Mouse (Mus musculus) heart, postnatal 14 days (tissue): ENCODE results near the gene Il1rn. TPM values are rescaled to one million over a fixed set of nuclear protein-coding genes. Genes with fewer than 3 reads are reported as not detected.
A peak's percentile ranks its signal among the peaks of the same experiment; 100 is the strongest.

Source experiments
- DNase-seq, 2 experiments: peaks; one replicate each; pipeline ENCODE4 v3.0.0; 2021 to 2022
- intact Hi-C: fragments of 180-260 bp; cut with DNase I; formaldehyde crosslinking; loops from one replicate; pipeline ENCODE4 v1.15.1; 2025
- long read RNA-seq, 2 experiments: library from polyadenylated mRNA; stranded (forward); transcript quantifications; one replicate each; pipeline ENCODE4 v2.0.0; 2021
- total RNA-seq, 2 experiments: library from RNA; stranded (reverse); gene quantifications; 2 replicates each; pipeline ENCODE4 v1.2.3; 2021

Gene Il1rn
- total RNA-seq: under 1 TPM in 1 of 2 experiments, not detected in 1; 0.22 TPM
- long read RNA-seq, experiment 1, partial matches to known transcripts: 0 of 1 reads
- long read RNA-seq, experiment 1, other reads (novel, unspliced or antisense): 0 of 1 reads
- long read RNA-seq, experiment 2: 0 reads

- intact Hi-C loops: no loop called here
- DNase-seq: no peak
These were observed at the start of gene Il1rn for GRCm38 (mm10) chr2:24336545-24336944. TSS of gene Il1rn (plus strand) at chr2:24336853.

- intact Hi-C loops: loop anchor here (10.0 kb wide), 1 partner anchor 464 kb away; no protein-coding TSS in a partner anchor
- DNase-seq: no peak
These were observed 45.8 kb upstream of the Il1rn start, which contains the start of gene Il1f10 for GRCm38 (mm10) chr2:24290896-24291295. TSS of gene Il1f10 (plus strand) at chr2:24291196.

GRCm38 (mm10) chr2:24294616-24295015, 42.0 kb upstream of the Il1rn start:
- intact Hi-C loops: loop anchor here (5.0 to 10.0 kb wide), 2 partner anchors 273 to 460 kb away; no protein-coding TSS in a partner anchor

GRCm38 (mm10) chr2:24296837-24297236, 39.8 kb upstream of the Il1rn start:
- peak; percentile 25 to 64 for DNase-seq
- intact Hi-C loops: loop anchor here (1.0 to 10.0 kb wide), 3 partner anchors 108 to 458 kb away; no protein-coding TSS in a partner anchor

More at GRCm38 (mm10) chr2:24294616-24295015, 42.0 kb upstream of the Il1rn start:
- DNase-seq: no peak

GRCm38 (mm10) chr2:24311302-24312001, 25.2 kb upstream of the Il1rn start:
- DNase-seq: no peak
- intact Hi-C loops: no loop called here

- DNase-seq: no peak
- intact Hi-C loops: no loop called here
These were observed 19.7 kb upstream of the Il1rn start for GRCm38 (mm10) chr2:24316919-24317318.

GRCm38 (mm10) chr2:24317919-24318598, 18.6 kb upstream of the Il1rn start:
- intact Hi-C loops: no loop called here
- DNase-seq: no peak

- intact Hi-C loops: no loop called here
- DNase-seq: no peak
These were observed 1.3 kb upstream of the Il1rn start for GRCm38 (mm10) chr2:24335333-24335732.

- no peak for DNase-seq
These were observed 4.8 kb downstream of the Il1rn start for GRCm38 (mm10) chr2:24341395-24341885.

GRCm38 (mm10) chr2:24344619-24345018, 8.0 kb downstream of the Il1rn start:
- intact Hi-C loops: no loop called here
- no peak for DNase-seq

More at GRCm38 (mm10) chr2:24341395-24341885, 4.8 kb downstream of the Il1rn start:
- intact Hi-C loops: no loop called here

- intact Hi-C loops: no loop called here
- no peak for DNase-seq
These were observed 8.4 kb downstream of the Il1rn start for GRCm38 (mm10) chr2:24345056-24345455.

GRCm38 (mm10) chr2:24347926-24348325, 11.3 kb downstream of the Il1rn start:
- DNase-seq: no peak
- intact Hi-C loops: no loop called here

- no peak for DNase-seq
- intact Hi-C loops: no loop called here
These were observed 14.5 kb downstream of the Il1rn start for GRCm38 (mm10) chr2:24351159-24351558.

- no peak for DNase-seq
- intact Hi-C loops: no loop called here
These were observed 16.4 kb downstream of the Il1rn start for GRCm38 (mm10) chr2:24353042-24353441.

- DNase-seq: peak in 1 of 2 experiments; percentile 32
- intact Hi-C loops: loop anchor here (1.0 to 2.0 kb wide), 2 partner anchors 48 to 211 kb away; no protein-coding TSS in a partner anchor
These were observed 21.0 kb downstream of the Il1rn start for GRCm38 (mm10) chr2:24357642-24358041.

GRCm38 (mm10) chr2:24359347-24359746, 22.7 kb downstream of the Il1rn start:
- intact Hi-C loops: no loop called here
- no peak for DNase-seq

GRCm38 (mm10) chr2:24363818-24364217, 27.2 kb downstream of the Il1rn start:
- no peak for DNase-seq
- intact Hi-C loops: no loop called here

- DNase-seq: no peak
- intact Hi-C loops: no loop called here
These were observed 29.7 kb downstream of the Il1rn start for GRCm38 (mm10) chr2:24366214-24366975.

- DNase-seq: peak; percentile 73 to 76
- intact Hi-C loops: no loop called here
These were observed 30.6 kb downstream of the Il1rn start, which contains the start of gene Psd4 for GRCm38 (mm10) chr2:24367030-24367894. TSS of gene Psd4 (plus strand) at chr2:24367580.
